Mouse (Mus musculus) naive thymus-derived CD4-positive, alpha-beta T cell, adult 2 months (primary cell): Measurements from ENCODE around the gene Nt5c3.
"Not testable (repeated sequence)": the region's sequence is repeated elsewhere in the genome, so short reads cannot be mapped to it uniquely, and the experiment has no call there.

Source experiments
- DNase-seq: peaks from one replicate; pipeline ENCODE4 v3.0.0-alpha.2; 2011; ENCODE audit warnings: low read depth

The Nt5c3 gene

DNA sequence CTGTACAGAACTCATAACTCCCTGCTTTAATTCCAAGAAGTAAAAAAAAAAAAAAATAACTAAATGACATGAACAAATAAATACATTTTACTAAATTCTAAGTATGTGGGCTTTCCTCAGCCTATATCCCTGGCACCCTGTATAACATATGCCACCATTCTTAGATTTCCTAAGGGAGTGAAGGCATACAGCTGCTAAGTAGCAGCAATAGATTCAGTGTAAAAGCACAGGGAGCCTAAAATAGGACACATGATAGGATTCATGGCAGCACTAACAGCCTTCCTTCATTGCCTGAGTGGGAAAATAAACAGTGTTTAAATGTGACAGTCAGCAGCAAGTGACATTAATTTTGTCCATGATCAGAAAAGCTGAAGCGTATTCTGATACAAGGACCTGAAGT lies 19.4 kb downstream of the Nt5c3 start:
- DNase-seq, result no peak

DNA sequence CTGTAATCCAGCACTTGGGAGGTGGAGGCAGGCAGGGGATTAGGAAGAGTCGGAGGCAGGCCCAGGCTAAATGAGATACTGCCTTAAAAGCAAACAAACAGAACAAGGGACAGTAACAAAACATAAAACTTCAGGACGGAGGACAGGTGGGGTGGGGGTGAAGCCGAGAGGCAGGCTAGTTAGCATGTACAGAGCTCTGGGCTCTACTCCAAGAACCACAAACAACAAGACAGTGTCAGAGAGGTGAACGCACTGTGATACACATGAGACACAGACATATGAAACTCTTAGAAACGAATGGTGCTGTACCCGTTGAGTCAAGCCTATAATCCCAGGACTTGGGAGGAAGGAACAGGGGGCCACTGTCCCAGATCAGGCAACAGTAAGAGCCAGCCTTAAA lies 19.9 kb downstream of the Nt5c3 start:
- DNase-seq, result no peak

DNA sequence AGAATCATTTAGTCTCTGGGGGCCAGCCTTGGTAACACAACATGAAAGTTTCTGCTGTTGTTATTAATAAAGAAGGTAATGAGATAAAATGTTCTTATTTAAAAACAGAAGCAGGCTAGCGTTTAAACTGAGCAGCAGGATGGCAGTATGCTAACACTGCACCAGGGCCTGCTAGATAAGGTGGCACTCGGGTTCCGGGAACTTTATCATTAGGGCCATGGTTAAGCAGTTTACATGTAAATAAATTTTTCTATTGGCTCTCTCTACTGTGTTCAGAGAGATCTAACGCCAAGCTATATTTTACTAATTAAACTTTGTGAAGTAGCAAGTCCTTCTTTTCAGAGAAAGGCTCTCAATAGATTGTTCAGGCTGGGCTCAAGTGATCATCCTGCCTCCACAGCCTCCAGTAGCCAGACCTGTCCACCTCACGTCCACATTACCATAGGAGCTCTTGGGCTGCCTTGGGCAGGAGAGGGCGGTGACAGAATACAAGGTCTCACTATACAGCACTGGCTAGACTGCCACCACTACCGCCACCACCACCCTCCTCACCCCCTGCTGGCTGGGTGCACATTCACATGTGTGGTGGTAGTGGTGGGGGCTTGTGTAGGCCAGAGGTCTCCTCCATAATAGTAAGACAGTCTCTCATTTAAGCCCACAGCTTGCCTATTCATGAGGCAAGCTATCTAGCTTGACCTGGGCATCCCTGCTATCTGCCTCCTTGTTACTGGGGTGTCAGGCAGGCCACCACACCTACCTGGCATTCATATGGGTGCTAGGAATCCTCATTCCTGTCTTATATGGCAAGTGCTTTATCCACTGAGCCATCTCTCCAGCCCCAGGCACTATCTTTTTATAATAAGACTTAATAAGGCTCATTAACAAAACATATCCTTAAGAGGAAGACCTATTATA lies 20.9 kb downstream of the Nt5c3 start:
- DNase-seq, result no peak

DNA sequence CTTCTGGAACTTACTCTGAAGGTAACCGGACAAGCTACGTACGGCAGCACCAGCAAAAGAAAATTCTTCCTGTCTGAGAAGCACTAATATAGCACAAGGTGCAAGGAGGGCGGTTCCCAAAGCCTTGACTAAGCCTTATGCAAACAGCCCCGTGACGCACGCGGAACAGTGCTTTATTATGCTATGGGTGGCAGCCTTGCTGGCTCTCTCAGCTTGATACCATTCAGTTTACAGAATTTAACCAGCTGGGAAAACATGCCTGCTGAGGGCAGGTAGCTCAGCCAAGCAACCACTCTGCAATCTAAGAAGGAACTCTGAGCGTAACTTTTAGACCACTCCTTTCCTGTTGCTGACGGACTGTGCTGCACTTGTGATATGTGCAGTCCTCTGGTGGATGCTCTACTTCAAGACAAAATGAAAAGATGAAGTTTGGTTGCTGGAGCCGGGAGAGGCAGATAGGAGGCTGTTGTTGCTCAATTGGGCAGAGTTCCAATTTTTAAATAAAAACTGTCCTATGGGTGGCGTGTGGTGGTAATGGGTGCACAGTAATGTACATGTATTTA lies 21.8 kb downstream of the Nt5c3 start:
- peak; percentile 86 for DNase-seq

DNA sequence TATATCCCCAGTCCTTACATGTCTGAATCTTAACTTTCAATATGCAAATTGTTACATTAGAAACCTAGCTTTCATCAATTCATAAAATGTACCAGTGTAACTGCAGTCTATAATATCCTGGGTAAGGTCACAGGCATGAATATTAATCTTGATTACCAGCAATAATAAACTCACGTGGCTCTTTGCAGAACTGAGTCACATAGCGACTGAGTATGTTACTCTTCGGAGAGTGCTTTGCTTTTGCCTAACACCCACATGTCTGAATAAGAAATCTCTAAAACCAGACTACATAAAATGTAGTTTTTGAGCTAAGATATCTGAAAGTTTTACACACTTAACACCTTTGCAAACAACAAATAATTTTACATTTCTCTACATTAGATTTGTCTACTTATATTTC lies 22.4 kb downstream of the Nt5c3 start:
- DNase-seq, result no peak

DNA sequence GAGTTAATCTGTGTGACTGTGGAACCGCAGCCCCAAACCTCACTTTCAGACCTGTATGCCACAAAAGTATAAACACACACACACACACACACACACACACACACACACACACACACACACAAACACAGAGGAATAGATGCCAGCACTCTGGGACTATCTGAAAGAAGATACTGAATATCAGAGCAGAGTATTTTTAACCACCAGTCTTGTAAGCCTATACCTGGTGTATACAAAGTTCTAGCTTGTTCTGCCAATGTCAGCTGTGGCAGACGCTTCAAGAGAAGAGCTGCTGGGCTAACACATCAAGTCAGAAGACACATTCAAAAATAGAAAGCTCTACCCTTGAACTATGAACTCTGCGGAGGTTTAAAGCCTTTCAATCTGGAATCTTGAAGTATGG lies 24.1 kb downstream of the Nt5c3 start:
- DNase-seq, result no peak

DNA sequence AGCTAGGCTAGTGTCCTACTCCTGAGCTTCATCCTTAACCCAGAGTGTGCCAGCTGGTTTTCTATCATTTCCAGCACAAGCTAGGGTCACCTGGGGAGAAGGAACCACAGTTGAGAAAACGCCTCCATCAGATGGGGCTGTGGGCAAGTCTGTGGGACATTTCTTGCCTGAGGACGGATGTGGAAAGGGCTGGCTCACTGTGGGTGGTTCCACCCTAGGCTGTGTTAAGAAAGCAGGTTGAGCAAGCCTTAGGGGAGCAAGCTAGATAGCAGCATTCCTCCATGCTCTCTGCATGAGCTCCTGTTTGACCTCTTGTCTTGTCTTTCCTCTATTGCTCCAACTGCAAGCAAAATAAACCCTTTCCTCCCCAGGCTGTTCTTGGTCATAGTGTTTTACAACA lies 33.0 kb downstream of the Nt5c3 start:
- no peak for DNase-seq

DNA sequence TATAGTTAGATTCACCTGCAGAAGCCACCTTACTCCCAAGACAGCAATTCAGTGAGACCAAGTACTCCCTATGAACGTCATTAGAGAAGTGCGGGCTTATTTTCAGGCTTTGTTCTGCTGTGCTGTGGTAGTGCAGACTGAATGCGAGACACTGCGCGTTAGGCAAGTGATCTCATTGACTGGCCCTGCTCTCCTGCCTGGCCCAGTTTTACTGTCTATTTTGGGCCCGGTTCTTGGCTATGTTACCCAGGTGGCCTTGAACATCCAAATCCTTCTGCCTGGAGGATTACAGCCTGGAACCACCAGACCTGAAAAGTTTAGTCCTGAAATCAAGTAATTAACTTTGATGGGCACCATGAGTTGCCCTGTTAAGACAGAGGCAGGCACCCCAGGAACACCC lies 35.2 kb downstream of the Nt5c3 start:
- no peak for DNase-seq

DNA sequence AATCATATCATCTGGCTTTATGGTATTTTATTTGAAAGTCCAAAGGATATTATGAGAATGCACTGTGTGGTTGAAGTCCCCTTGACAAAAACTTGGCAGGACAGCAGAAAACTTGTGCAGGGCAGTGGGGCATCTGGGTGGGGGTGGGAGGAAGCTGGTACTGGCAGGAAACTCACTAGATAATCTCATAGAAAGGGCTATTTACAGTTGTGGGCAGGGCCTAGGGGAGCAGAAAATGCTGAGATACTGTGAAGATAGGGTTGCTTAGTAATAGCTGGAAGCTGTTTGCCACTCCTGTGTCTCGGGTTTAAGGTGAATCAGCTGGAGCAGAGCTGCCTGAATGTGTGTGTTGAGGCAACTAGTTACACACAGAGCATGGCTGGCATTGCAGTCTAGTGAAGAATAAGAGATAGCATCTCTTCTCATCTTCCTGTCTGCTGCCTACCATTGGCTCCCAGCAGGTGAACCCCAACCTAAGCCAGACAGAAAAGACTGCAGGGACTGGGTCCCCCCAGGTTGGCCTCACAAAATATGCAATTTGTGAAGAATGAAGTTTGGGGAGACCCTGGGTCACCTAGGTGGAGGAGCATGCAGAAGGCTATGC lies 44.3 kb downstream of the Nt5c3 start:
- no peak for DNase-seq

DNA sequence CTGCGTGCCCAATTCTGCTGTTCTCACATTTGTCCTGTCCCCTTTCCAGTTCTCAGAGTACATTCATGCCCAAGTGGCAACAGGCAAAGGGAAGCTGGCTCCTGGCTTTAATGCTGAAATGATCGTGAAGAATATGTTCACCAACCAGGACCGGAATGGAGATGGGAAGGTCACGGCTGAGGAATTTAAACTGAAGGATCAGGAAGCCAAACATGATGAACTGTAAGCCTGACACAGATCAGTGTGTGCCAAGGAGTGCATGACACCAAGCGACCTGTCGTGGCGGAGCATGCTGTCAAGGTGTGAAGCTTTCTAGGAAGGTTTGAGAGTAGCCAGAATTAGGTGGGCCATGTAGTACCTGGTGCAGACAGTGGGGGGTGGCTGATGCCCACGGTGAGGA lies 45.7 kb downstream of the Nt5c3 start:
- DNase-seq, result peak; percentile 16

DNA sequence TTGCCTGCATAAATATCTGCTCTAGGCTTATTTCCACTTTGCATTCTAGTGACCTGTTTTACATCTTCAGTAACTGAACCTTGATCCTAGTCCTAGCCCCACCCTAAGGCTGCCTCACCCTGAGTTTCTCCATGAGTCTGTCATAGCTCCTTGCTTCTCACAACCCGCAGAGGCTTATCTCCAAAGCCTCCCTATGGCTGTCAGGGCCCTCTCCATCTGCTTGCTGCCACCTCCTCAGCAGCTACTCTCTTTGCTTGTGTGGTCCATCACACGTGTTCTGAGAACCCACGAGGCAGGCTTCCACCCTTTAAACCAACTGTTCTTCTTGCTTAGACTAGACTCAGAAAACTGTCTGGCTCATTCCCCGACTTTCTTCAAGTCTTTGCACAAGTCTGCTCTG lies 46.9 kb downstream of the Nt5c3 start:
- no peak for DNase-seq

DNA sequence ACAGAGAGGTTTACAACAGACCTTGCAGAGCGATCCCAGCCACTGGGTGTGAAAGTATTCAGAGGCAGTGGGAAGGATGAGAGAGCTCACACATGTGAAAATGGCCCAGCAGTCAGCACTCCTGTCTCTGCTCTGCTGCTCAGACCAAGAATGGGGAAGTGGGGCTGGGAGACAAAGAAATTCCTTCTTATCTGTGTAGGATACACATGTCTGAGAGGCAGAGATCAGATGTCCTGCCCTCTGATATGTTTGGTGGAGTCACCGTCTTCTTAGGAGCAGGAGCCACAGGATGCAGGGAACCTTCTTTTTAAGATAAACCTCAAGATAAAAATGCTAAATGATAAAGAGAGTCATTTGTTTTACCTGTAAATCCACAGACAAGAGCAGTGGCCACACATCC lies 53.7 kb downstream of the Nt5c3 start:
- DNase-seq, result no peak

DNA sequence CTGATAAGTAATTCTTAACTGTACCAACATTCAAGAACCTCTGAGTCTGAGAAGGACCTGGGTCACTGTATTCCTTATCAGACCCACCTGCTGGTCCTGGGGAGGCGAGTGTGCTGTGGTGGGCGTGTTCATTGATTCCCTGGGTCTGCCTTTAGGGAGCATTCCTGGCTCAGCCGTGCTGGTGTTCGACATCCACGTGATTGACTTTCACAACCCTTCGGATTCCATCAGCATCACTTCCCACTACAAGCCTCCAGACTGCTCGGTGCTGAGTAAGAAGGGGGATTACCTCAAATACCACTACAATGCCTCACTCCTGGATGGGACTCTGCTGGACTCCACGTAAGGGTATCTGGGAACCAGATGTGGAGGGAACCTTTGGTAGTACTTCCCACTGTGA lies 55.2 kb downstream of the Nt5c3 start:
- DNase-seq, result no peak

DNA sequence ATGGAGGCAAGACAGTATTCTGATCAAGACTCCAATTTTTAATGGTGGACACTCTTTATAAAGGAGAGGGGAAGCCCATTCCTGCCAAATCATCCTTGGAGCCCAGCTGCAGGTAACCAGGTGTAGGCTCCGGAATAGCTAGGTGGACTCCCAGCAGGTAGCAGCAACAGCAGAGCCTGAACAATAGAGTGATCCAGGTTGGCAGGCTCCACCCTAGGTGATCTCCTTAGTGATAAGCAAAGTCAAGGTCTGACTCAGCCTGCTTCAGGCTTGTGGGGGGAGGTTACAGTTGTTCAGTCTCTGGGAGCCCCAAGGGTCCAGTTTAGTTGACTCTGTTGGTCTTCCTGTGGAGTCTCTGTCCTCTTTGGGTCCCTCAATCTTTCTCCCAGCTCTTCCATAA lies 56.8 kb downstream of the Nt5c3 start:
- not testable (repeated sequence) for DNase-seq

DNA sequence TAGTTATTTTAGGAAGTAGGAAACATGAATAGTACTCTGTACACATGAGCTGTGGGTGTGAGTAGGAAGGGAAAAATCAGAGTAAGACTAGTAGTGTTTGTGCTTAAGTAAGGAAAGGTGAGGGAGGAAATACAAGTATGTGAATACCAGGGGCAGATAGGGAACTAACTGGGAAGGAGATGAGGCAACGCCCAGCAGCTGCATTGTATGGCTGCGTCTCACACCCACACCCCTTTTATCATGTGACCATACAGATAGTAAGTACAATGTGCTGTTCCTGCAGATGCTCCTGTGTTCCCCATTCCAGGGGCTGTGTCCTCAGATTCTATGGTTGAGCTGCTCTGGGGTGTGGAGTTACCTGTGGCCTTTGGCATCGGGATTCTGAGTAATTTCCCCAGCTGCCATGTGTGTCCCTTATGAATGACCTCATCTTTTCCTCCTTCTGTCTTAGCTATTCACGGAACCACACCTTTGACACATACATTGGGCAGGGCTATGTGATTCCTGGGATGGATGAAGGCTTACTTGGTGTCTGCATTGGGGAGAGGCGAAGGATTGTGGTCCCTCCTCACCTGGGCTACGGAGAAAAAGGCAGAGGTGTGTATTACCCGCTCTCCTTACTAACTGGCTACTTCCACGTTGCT lies 63.4 kb downstream of the Nt5c3 start:
- no peak for DNase-seq

DNA sequence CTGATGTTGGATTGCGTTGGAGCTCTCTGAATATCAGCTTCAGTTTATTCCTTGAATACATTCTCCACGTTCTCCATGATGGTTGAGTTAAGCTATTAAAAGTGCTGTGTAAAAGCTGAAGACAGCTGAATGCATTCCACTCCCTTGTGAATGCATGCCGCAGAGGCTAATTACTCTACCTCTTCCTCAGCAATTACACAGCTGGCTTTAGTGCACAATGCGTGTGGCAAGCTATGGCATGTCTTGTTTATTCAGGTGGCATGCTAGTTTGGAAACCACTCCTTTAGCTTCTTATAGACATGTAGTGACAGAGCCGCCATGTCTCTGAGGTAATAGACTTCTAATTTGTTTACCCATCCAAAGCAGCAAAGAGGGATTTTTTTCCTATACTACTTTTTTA lies 67.0 kb downstream of the Nt5c3 start:
- DNase-seq, result no peak

DNA sequence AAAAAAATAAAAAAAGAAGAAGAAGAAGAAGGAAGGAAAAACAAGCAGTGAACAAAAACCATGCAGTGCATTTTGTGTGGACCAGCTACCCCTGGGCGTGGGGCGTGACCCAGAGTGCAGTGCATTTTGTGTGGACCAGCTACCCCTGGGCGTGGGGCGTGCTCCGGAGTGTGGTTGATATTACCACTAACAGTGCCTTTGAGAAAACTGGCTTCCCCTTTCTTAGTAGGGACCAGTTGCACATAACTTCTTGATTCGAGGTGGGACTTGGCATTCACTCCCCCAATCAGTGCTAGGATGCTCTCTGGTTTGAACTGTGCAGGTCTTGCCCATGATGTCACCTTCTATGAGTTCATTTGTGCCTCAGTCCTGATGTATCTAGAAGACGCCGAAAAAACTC lies 68.9 kb downstream of the Nt5c3 start:
- no peak for DNase-seq

DNA sequence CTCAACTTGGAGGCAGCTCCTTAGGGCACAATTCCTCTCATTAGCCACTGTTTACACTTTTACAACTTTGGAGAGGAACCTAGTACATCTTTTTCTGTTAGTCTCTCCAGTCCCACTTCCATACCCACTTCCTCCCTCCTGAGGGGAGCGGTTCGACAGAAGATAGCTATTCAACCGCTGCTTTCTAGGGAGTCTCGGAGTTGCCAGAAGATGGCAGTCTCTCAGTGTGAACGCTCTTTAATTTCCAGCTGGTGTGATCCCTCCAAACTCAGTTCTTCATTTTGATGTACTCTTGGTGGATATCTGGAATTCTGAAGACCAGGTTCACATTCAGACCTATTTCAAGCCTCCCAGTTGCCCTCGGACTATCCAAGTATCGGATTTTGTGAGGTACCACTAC lies 73.4 kb downstream of the Nt5c3 start:
- DNase-seq, result peak; percentile 2

DNA sequence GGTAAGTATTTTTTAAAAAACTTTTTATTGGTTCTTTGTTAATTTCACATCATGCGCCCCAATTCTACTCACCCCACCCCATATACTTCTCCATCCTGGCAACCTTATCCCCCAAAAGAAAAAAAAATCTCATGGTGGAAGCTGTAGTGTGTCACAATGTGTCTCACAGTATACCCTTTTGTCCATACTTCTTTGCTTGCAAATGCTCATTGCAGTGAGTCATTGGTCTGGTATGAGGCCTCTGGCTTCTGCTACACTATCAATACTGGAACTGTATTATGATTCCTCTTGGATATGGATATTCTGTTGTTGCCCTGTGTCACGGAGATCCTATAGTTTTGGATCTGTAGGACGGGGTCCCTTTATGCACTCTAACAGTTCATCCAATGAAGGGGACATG lies 74.8 kb downstream of the Nt5c3 start:
- DNase-seq, result no peak

DNA sequence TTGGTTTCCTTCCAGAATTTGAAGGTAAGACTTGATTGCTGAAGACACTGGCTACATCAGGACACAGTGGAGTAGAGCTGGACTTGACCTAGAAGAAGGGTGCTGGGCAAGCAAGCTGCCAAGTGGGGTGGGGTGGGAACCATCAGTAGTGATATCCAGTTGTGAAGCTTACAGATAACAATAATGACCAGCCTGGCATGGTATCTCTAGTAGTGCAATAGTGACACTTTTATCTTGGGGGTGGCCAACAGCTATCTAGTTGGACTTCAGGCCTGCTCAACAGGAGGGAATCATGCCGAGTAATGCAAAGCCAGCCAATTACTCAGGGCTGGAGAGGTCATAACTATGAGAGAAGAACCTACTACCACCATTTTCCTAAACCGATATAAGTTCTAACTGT lies 79.4 kb downstream of the Nt5c3 start:
- no peak for DNase-seq

DNA sequence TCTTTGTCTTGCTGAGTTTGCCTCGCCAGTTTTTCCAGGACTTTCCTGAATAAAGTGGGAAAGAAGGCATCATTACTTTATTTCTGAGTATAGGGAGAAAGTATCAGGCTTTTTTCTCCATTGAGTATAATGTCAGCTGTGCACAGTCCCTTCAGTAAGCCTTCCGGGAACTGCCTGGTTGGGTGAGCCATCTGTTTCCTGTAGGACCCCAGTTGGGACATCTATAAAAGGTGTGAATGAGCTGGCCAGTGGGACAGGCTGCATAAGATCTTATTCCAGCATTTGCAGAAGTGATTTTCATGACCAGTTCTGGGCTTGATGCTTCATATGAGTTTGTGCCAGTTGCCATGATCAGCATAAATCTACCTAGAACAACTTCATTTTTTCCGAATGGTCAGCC lies 80.5 kb downstream of the Nt5c3 start:
- no peak for DNase-seq

DNA sequence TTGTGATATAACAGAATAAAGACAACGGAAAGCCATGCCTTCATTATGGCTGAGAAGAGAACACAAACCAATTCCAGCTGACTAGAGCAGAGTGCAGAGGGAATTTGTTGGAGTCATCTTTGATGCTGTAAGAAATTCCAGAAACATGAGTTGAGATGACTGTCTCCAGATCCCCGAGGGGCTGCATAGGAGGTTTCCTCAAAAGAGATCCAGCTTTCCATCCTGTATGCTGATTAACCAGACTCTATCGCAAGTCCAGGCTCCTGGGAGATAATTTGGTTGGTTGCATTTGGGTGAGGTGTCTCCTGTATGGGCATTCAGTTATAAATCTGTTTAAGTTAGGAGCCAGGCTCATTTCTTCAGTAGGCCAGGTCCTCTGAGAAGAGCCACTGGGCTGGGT lies 86.1 kb downstream of the Nt5c3 start:
- no peak for DNase-seq

DNA sequence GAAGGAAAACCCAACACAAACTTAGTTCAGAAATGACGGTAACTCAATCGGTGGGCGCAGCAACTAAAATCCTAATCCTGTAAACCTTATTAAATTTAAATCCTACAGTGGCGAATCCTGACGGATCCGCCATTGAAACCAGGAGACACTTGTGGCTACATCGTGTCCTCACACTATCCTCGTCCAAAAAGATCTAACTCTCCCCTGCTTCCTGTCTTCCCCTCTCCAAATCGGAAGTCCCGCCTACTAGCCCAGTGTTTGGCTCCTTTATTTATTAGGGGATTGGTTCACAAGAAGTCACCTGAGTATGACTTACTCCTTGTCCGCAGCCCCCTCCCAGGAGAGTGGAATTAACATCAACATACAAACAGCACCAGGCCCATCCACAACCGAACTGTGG lies 86.6 kb downstream of the Nt5c3 start:
- no peak for DNase-seq
